Mouse (Mus musculus) hindbrain, embryonic 11.5 days (tissue): ENCODE measurements around the gene Gm9376. TPM values are rescaled to one million over a fixed set of nuclear protein-coding genes. Genes with fewer than 3 reads are reported as not detected.

Experiments
- ATAC-seq: fragments of 200-750 bp; cut with Nextera tagmentation; 2 replicates; pipeline ENCODE4 v1.8.0; 2017; ENCODE audit warnings: mild to moderate bottlenecking, moderate TSS enrichment, moderate library complexity; ENCODE audit not compliant: low FRiP score
- DNase-seq: peaks from one replicate; pipeline ENCODE4 v3.0.0-alpha.2; 2015; ENCODE audit warnings: low spot score
- H3K27ac ChIP-seq: fragments of 300-500 bp; sonication (generic); 2 replicates; pipeline ENCODE4 v1.5.1; 2014; ENCODE audit warnings: mild to moderate bottlenecking, low read depth, low read length
- H3K27me3 ChIP-seq: fragments of 300-500 bp; sonication (generic); 2 replicates; pipeline ENCODE4 v1.6.1; 2014; ENCODE audit warnings: mild to moderate bottlenecking, low read length, moderate library complexity, mixed read lengths; ENCODE audit not compliant: control insufficient read depth, insufficient read depth
- H3K36me3 ChIP-seq: fragments of 300-500 bp; sonication (generic); 2 replicates; pipeline ENCODE4 v1.6.1; 2014; ENCODE audit warnings: mild to moderate bottlenecking, low read length, moderate library complexity, mixed read lengths; ENCODE audit not compliant: control insufficient read depth, insufficient read depth
- H3K4me1 ChIP-seq: fragments of 300-500 bp; sonication (generic); replicated peaks from 2 replicates; pipeline ENCODE4 v1.6.1; 2014; ENCODE audit warnings: low read length, mixed read lengths; ENCODE audit not compliant: control insufficient read depth, insufficient read depth
- H3K4me2 ChIP-seq: fragments of 300-500 bp; sonication (generic); replicated peaks from 2 replicates; pipeline ENCODE4 v1.6.1; 2014; ENCODE audit warnings: mild to moderate bottlenecking, low read depth, low read length
- H3K4me3 ChIP-seq: fragments of 300-500 bp; sonication (generic); 2 replicates; pipeline ENCODE4 v1.5.1; 2014; ENCODE audit warnings: low read depth, low read length
- H3K9ac ChIP-seq: fragments of 300-500 bp; sonication (generic); 2 replicates; pipeline ENCODE4 v1.6.1; 2014; ENCODE audit warnings: low read depth, low read length
- H3K9me3 ChIP-seq: fragments of 300-500 bp; sonication (generic); 2 replicates; pipeline ENCODE4 v1.6.1; 2016; ENCODE audit warnings: low read length; ENCODE audit not compliant: control insufficient read depth
- WGBS: fragments of 180-500 bp; shearing (Covaris S2); extraction: QIAGEN DNeasy Blood & Tissue Kit; methylation state at CpG from one replicate; pipeline ENCODE4 v1.1.7; 2014; 5-methylcytosine and 5-hydroxymethylcytosine counted together
- polyA plus RNA-seq: library from polyadenylated mRNA; unstranded; fragments of >200 nt; fragmentation: Nextera tagmentation; extraction: Ambion mirVana; gene quantifications from 2 replicates; pipeline ENCODE4 v1.2.1, GENCODE M21; 2014

The Gm9376 gene
- polyA plus RNA-seq, 1 experiment from 2014 or later: not detected

GRCm38 (mm10) chr14:118272594-118273555 is 6.1 kb downstream of the Gm9376 start:
- Histone ChIP-seq H3K9me3 (no peaks in the 10 kb centered on the region), H3K27ac (no peak overlapping the region), H3K9ac (no peak overlapping the region), H3K27me3 (no peaks in the 10 kb centered on the region), H3K4me3 (no peak overlapping the region), H3K4me2 (no peak overlapping the region), H3K4me1 (no peaks in the 10 kb centered on the region), H3K36me3 (no peaks in the 10 kb centered on the region)
- ATAC-seq: no peak
- no peak for DNase-seq
- 88% methylated on average over 6 of the region's 6 CpGs for WGBS

GRCm38 (mm10) chr14:118277704-118278498 is 11.1 kb downstream of the Gm9376 start:
- Histone ChIP-seq H3K36me3 (no peaks in the 10 kb centered on the region), H3K27me3 (no peaks in the 10 kb centered on the region), H3K27ac (no peak overlapping the region), H3K4me2 (no peak overlapping the region), H3K9ac (no peak overlapping the region), H3K9me3 (peaks cover 2% of the 10 kb centered on the region; the same call in 1 of the 2 replicates), H3K4me3 (no peak overlapping the region), H3K4me1 (no peaks in the 10 kb centered on the region)
- no peak for DNase-seq
- no peak for ATAC-seq
- 86% methylated on average over 7 of the region's 7 CpGs for WGBS

- no peak overlapping the region for H3K27ac ChIP-seq
- no peak overlapping the region for H3K4me3 ChIP-seq
- no peak for ATAC-seq
- no peaks in the 10 kb centered on the region for H3K27me3 ChIP-seq
- H3K9ac ChIP-seq: no peak overlapping the region
- no peaks in the 10 kb centered on the region for H3K36me3 ChIP-seq
- WGBS: over 99% methylated on average over 3 of the region's 3 CpGs
- DNase-seq: no peak
- peaks cover 2% of the 10 kb centered on the region; the same call in 1 of the 2 replicates for H3K9me3 ChIP-seq
- no peaks in the 10 kb centered on the region for H3K4me1 ChIP-seq
- H3K4me2 ChIP-seq: no peak overlapping the region
These were observed 15.5 kb downstream of the Gm9376 start for GRCm38 (mm10) chr14:118282272-118282671.

- Histone ChIP-seq H3K9me3 (peaks cover 2% of the 10 kb centered on the region; the same call in 1 of the 2 replicates), H3K36me3 (no peaks in the 10 kb centered on the region), H3K27ac (no peak overlapping the region), H3K4me1 (no peaks in the 10 kb centered on the region), H3K27me3 (no peaks in the 10 kb centered on the region), H3K9ac (no peak overlapping the region), H3K4me3 (no peak overlapping the region), H3K4me2 (no peak overlapping the region)
- WGBS: 73% methylated on average over 14 of the region's 14 CpGs
- ATAC-seq (no peak), DNase-seq (no peak)
These were observed 16.2 kb downstream of the Gm9376 start for GRCm38 (mm10) chr14:118282917-118283316.

GRCm38 (mm10) chr14:118286096-118286495 is 19.3 kb downstream of the Gm9376 start:
- Histone ChIP-seq H3K27me3 (no peaks in the 10 kb centered on the region), H3K27ac (no peak overlapping the region), H3K4me2 (no peak overlapping the region), H3K36me3 (no peaks in the 10 kb centered on the region), H3K4me3 (no peak overlapping the region), H3K9ac (no peak overlapping the region), H3K4me1 (no peaks in the 10 kb centered on the region), H3K9me3 (no peaks in the 10 kb centered on the region)
- DNase-seq: no peak
- 86% methylated on average over 2 of the region's 2 CpGs for WGBS
- ATAC-seq: no peak

- 88% methylated on average over 8 of the region's 8 CpGs for WGBS
- Histone ChIP-seq H3K9ac (no peak overlapping the region), H3K4me1 (no peaks in the 10 kb centered on the region), H3K4me3 (no peak overlapping the region), H3K27ac (no peak overlapping the region), H3K27me3 (no peaks in the 10 kb centered on the region), H3K36me3 (no peaks in the 10 kb centered on the region), H3K9me3 (no peaks in the 10 kb centered on the region), H3K4me2 (no peak overlapping the region)
- ATAC-seq (no peak), DNase-seq (no peak)
These were observed 22.4 kb downstream of the Gm9376 start for GRCm38 (mm10) chr14:118289133-118289532.

- no peak for DNase-seq
- WGBS: 92% methylated on average over 6 of the region's 6 CpGs
- H3K27me3 ChIP-seq: no peaks in the 10 kb centered on the region
These were observed 23.2 kb downstream of the Gm9376 start for GRCm38 (mm10) chr14:118290009-118290408.

GRCm38 (mm10) chr14:118302606-118303005 is 35.8 kb downstream of the Gm9376 start:
- DNase-seq (no peak), ATAC-seq (no peak)
- Histone ChIP-seq H3K4me3 (no peak overlapping the region), H3K36me3 (no peaks in the 10 kb centered on the region), H3K4me1 (no peaks in the 10 kb centered on the region), H3K27me3 (no peaks in the 10 kb centered on the region), H3K27ac (no peak overlapping the region), H3K9ac (no peak overlapping the region), H3K9me3 (no peaks in the 10 kb centered on the region), H3K4me2 (no peak overlapping the region)
- 82% methylated on average over 14 of the region's 14 CpGs for WGBS

More at GRCm38 (mm10) chr14:118290009-118290408, 23.2 kb downstream of the Gm9376 start:
- no peak for ATAC-seq
- Histone ChIP-seq H3K9ac (no peak overlapping the region), H3K4me1 (no peaks in the 10 kb centered on the region), H3K4me2 (no peak overlapping the region), H3K9me3 (no peaks in the 10 kb centered on the region), H3K36me3 (no peaks in the 10 kb centered on the region), H3K27ac (no peak overlapping the region), H3K4me3 (no peak overlapping the region)
